Mouse (Mus musculus): ENCODE results near the gene Vasn. TPM values are rescaled to one million over a fixed set of nuclear protein-coding genes. Genes with fewer than 3 reads are reported as not detected.
"Not testable (repeated sequence)": the region's sequence is repeated elsewhere in the genome, so short reads cannot be mapped to it uniquely, and the experiment has no call there.

Vasn gene
- polyA plus RNA-seq, 1 experiment from 2014 or later: 17.5 TPM

- H3K4me3 ChIP-seq (ENCODE audit: low read depth, low read length): peak overlapping the region; percentile 97
- peaks cover 22% of the 10 kb centered on the region for H3K36me3 ChIP-seq (ENCODE audit: control insufficient read depth, insufficient read depth, low read length)
- H3K27me3 ChIP-seq (ENCODE audit: control insufficient read depth, insufficient read depth, low read length): no peaks in the 10 kb centered on the region
- H3K27ac ChIP-seq (ENCODE audit: low read length): no peak overlapping the region; the same call in 1 of the 2 replicates
- no peaks in the 10 kb centered on the region; the same call in 1 of the 2 replicates for H3K9me3 ChIP-seq (ENCODE audit: control insufficient read depth, low read depth, low read length)
- H3K4me1 ChIP-seq (ENCODE audit: control insufficient read depth, insufficient read depth, low read length): peaks cover 9% of the 10 kb centered on the region; the same call in 1 of the 2 replicates
- WGBS: 2% methylated on average over 9 of the region's 9 CpGs
- H3K9ac ChIP-seq (replicated peaks; ENCODE audit: low read depth, low read length): peak overlapping the region; percentile 95
- H3K4me2 ChIP-seq (replicated peaks; ENCODE audit: low read depth, low read length): peak overlapping the region; percentile 97
- ATAC-seq (ENCODE audit: insufficient number of reproducible peaks, insufficient read depth, low FRiP score, low read depth): no peak
Observed at GRCm38 (mm10) chr16:4684457-4684791, 44.7 kb downstream of the Vasn start.

- H3K4me1 ChIP-seq (ENCODE audit: control insufficient read depth, insufficient read depth, low read length); H3K9ac ChIP-seq (replicated peaks; ENCODE audit: low read depth, low read length); H3K4me3 ChIP-seq (ENCODE audit: low read depth, low read length); H3K9me3 ChIP-seq (ENCODE audit: control insufficient read depth, low read depth, low read length); ATAC-seq (ENCODE audit: insufficient number of reproducible peaks, insufficient read depth, low FRiP score, low read depth); H3K4me2 ChIP-seq (replicated peaks; ENCODE audit: low read depth, low read length); H3K27ac ChIP-seq (ENCODE audit: low read length); H3K27me3 ChIP-seq (ENCODE audit: control insufficient read depth, insufficient read depth, low read length): not testable (repeated sequence)
- peaks cover 60% of the 10 kb centered on the region for H3K36me3 ChIP-seq (ENCODE audit: control insufficient read depth, insufficient read depth, low read length)
- 97% methylated on average over 4 of the region's 4 CpGs for WGBS
Observed at GRCm38 (mm10) chr16:4689371-4689770, 49.6 kb downstream of the Vasn start.

Other genes with a start within 250 kb of the Vasn start
- gene Adcy9, start 219.4 kb upstream of the Vasn start, polyA plus RNA-seq (2014; fragmentation: Nextera tagmentation; extraction: Ambion mirVana): 1.2 and 1.4 TPM in 2 replicates
- 10.5 and 13.8 TPM in 2 replicates for gene Srl, start 98.1 kb upstream of the Vasn start, polyA plus RNA-seq (2014; fragmentation: Nextera tagmentation; extraction: Ambion mirVana)
- 24.9 and 25.7 TPM in 2 replicates for gene Tfap4, start 80.1 kb upstream of the Vasn start, polyA plus RNA-seq (2014; fragmentation: Nextera tagmentation; extraction: Ambion mirVana)
- 31.0 and 34.7 TPM in 2 replicates for gene Glis2, start 45.2 kb upstream of the Vasn start, polyA plus RNA-seq (2014; fragmentation: Nextera tagmentation; extraction: Ambion mirVana)
- gene Pam16, start 15.0 kb upstream of the Vasn start, polyA plus RNA-seq (2014; fragmentation: Nextera tagmentation; extraction: Ambion mirVana): 84.7 and 85.5 TPM in 2 replicates
- 57.8 and 61.6 TPM in 2 replicates for gene Dnaja3, start within 50 bp of the Vasn start, polyA plus RNA-seq (2014; fragmentation: Nextera tagmentation; extraction: Ambion mirVana)
- 15.0 and 16.6 TPM in 2 replicates for gene Coro7, start 39.8 kb downstream of the Vasn start, polyA plus RNA-seq (2014; fragmentation: Nextera tagmentation; extraction: Ambion mirVana)
- 69.7 and 70.6 TPM in 2 replicates for gene Nmral1, start 79.4 kb downstream of the Vasn start, polyA plus RNA-seq (2014; fragmentation: Nextera tagmentation; extraction: Ambion mirVana)
- 96.9 and 105 TPM in 2 replicates for gene Hmox2, start 86.4 kb downstream of the Vasn start, polyA plus RNA-seq (2014; fragmentation: Nextera tagmentation; extraction: Ambion mirVana)
- 83.6 and 87.0 TPM in 2 replicates for gene Cdip1, start 150.4 kb downstream of the Vasn start, polyA plus RNA-seq (2014; fragmentation: Nextera tagmentation; extraction: Ambion mirVana)
- 1.3 and 1.5 TPM in 2 replicates for gene 4930562C15Rik, start 195.5 kb downstream of the Vasn start, polyA plus RNA-seq (2014; fragmentation: Nextera tagmentation; extraction: Ambion mirVana)
- 41.4 and 46.1 TPM in 2 replicates for gene Ubald1, start 240.4 kb downstream of the Vasn start, polyA plus RNA-seq (2014; fragmentation: Nextera tagmentation; extraction: Ambion mirVana)
- 85.4 and 91.4 TPM in 2 replicates for gene Mgrn1, start 246.3 kb downstream of the Vasn start, polyA plus RNA-seq (2014; fragmentation: Nextera tagmentation; extraction: Ambion mirVana)

Data from stomach, embryonic 14.5 days (tissue).